Mouse (Mus musculus): ENCODE results near the gene Rsrc1. TPM values are rescaled to one million over a fixed set of nuclear protein-coding genes. Genes with fewer than 3 reads are reported as not detected.

Rsrc1 gene
- polyA plus RNA-seq, 1 experiment from 2014 or later, result 9.8 TPM

DNA sequence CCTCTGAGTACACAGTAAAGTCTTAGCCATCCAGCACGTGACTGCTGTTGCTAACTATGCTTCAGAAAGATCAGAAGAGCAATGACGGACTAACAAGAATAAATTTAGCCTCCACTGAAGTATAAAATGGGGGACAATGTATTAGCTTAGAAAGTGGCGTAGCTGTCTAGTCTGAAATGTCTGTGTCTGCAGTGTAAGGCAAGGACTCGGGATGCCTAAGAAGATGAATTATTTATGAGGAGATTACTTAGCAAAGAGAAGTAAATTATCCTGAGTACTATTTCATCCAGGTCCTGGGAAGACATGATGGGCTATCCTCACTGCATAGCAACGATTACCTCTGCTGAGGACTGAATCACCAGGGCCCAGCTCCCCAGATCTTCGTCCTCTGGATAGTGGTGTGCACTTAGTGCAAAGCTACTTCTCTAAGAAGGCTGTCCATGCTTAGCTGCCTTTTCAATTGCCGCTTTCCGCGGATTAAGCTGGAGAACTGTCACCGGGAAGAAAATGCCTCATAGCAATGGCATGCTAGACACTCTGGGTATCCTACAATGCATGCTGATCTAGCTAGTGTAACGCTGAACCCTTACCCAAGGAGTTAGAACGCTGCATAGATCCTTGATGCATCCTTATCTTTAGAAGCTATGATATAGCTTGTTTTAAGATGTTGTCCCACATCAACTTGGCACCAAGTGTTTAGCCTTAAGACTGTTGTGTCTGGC is 370.4 kb downstream of the Rsrc1 start:
- 76% methylated on average over 12 of the region's 12 CpGs for WGBS (ENCODE audit: insufficient replicate concordance)
- ATAC-seq (ENCODE audit: low read depth) (no peak), DNase-seq (no peak)
- H3K4me2 ChIP-seq, result no peak overlapping the region
- H3K9me3 ChIP-seq (replicated peaks), result no peaks in the 10 kb centered on the region
- H3K27ac ChIP-seq, result no peak overlapping the region
- no peak overlapping the region for H3K9ac ChIP-seq
- H3K4me3 ChIP-seq (replicated peaks), result no peak overlapping the region
- no peaks in the 10 kb centered on the region for H3K36me3 ChIP-seq
- H3K27me3 ChIP-seq, result no peaks in the 10 kb centered on the region
- H3K4me1 ChIP-seq (replicated peaks), result no peaks in the 10 kb centered on the region

DNA sequence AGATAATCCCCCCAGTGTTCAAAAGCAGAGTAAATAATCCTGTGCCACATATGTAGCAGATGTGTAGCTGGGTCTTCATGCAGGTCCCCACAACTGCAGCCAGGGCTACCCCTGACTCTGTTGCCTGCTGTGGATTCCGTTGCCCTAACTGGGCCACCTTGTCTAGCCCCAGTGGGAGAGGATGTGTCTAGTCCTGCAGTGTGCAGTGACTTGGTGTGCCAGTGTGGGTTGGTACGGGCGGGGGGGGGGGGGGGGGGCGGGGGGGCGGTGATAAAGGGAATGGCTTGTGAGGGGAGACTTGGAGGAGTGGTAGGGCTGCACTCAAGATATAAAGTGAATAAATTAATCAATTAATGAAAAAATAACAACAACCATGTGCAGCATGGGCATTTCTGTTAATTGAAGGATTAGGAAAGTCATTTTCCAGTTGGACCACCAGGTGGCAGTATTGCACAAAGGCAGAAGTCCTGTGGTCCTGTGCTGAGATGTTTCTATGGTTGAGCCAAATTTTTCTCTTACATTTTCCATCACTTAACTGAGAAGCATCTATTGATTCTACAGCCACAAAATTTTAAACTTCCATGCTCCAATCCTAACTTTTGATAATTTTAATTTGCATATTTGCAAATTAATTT is 371.1 kb downstream of the Rsrc1 start:
- Histone ChIP-seq H3K4me3 (replicated peaks) (no peak overlapping the region), H3K4me2 (no peak overlapping the region), H3K9ac (no peak overlapping the region), H3K27ac (no peak overlapping the region), H3K9me3 (replicated peaks) (no peaks in the 10 kb centered on the region), H3K4me1 (replicated peaks) (no peaks in the 10 kb centered on the region), H3K36me3 (peaks cover 4% of the 10 kb centered on the region), H3K27me3 (no peaks in the 10 kb centered on the region)
- 21% methylated on average over 3 of the region's 5 CpGs for WGBS (ENCODE audit: insufficient replicate concordance)
- DNase-seq (no peak), ATAC-seq (ENCODE audit: low read depth) (no peak)

DNA sequence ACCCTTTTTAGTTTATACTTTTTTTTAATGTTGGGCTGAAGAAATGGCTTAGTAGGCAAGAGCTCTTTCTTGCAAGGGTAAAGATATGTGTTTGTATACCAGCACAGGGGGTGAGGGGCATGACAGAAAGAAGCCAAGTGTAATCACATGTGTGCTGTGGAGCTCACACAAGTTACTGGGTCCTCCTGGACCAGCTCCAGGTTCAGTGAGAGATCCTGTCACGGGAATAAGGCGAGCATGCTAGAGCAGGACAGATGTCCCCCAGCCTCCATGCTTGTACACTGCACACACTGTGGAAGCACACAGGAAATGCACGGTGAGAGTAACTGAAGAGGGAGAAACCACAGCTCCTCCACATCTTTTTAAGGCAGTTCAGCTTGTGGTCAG is 371.6 kb downstream of the Rsrc1 start:
- DNase-seq (no peak), ATAC-seq (ENCODE audit: low read depth) (no peak)
- no peaks in the 10 kb centered on the region for H3K27me3 ChIP-seq
- H3K9me3 ChIP-seq (replicated peaks), result no peaks in the 10 kb centered on the region
- H3K36me3 ChIP-seq, result peaks cover 7% of the 10 kb centered on the region
- no peak overlapping the region for H3K9ac ChIP-seq
- H3K4me3 ChIP-seq (replicated peaks), result no peak overlapping the region
- WGBS (ENCODE audit: insufficient replicate concordance), result 64% methylated on average over 3 of the region's 3 CpGs
- no peak overlapping the region for H3K27ac ChIP-seq
- no peak overlapping the region for H3K4me2 ChIP-seq
- H3K4me1 ChIP-seq (replicated peaks), result no peaks in the 10 kb centered on the region

DNA sequence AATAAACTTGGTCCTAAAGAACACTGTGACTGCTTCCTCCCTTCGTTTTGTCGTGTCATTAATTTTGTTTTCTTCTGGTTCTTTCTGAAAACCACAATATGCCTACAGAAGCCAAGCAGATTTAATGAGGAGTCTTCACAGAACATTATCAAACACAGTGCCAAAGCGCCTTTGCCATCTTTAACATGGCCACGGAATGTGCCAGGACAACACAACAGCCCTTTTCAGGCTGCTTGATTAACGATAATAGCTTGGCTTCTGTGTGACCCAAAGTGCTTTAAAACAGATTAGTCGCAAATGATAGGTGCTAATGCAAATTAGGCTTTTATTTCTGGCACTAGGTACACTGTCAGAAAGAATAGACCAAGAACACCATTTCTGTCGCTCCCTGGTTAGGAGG is 377.2 kb downstream of the Rsrc1 start:
- 71% methylated on average over 7 of the region's 7 CpGs for WGBS (ENCODE audit: insufficient replicate concordance)
- Histone ChIP-seq H3K9ac (no peak overlapping the region), H3K36me3 (peaks cover 7% of the 10 kb centered on the region), H3K4me2 (no peak overlapping the region), H3K4me3 (replicated peaks) (no peak overlapping the region), H3K27ac (no peak overlapping the region), H3K9me3 (replicated peaks) (no peaks in the 10 kb centered on the region), H3K27me3 (no peaks in the 10 kb centered on the region), H3K4me1 (replicated peaks) (no peaks in the 10 kb centered on the region)
- no peak for ATAC-seq (ENCODE audit: low read depth)
- no peak for DNase-seq

DNA sequence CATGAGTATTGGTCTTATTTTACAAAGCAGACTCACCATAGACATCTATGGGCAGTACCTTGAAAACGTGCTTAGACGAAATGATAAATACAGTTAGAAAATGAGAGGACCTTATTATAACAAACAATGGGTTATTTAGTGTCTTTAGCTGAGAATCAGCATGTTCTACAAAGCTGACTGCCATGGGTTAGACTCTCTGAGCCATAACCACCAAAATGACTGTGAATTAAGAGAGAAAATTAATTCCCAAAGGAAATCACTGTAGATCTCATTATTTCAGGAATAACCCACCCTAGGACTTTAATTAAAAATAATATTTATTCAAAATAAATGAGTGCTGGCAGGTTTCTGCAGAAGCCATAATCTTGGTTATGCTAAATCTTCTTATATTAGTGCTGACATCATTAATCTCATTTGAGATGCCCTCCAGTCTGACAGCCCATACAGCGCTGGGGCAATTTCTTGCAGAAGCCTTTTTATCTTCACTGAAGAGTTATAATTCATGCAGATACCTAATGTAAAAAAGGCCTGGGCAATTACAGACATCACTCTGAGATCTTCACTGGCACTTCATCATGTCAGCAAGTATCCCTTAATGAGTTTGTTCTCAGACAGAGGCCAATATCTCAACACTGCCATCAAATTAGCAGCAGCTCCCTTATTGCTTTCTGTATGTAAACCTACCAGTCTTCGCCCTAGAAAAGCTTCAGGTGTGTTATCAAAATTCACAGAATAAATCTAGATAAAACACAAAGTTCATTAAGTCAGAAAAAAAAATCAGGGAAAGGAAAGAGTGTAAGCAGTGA is 385.1 kb downstream of the Rsrc1 start:
- Histone ChIP-seq H3K36me3 (no peaks in the 10 kb centered on the region), H3K4me1 (replicated peaks) (no peaks in the 10 kb centered on the region), H3K27me3 (no peaks in the 10 kb centered on the region), H3K4me3 (replicated peaks) (no peak overlapping the region), H3K4me2 (no peak overlapping the region), H3K27ac (no peak overlapping the region), H3K9me3 (replicated peaks) (no peaks in the 10 kb centered on the region), H3K9ac (no peak overlapping the region)
- ATAC-seq (ENCODE audit: low read depth) (no peak), DNase-seq (no peak)
- 57% methylated on average over 4 of the region's 4 CpGs for WGBS (ENCODE audit: insufficient replicate concordance)

DNA sequence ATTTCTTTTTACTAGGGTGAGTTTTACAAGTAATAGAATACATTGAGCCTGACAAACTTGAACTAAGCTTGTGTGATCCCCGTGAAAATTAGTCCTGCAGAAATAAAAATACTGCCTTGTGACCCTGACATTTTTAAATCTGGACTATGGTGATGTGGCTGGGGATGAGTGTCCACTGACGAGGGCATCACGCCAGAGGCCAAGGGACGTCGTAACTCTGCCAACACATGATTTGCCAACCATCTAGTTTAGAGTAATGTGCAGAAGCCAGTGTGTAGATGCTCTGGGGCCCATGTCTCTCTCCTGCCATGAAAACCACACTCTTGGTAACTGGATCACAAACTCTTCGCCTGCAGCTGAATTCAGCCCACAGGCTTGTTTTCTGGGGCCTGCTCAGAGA is 386.3 kb downstream of the Rsrc1 start:
- Histone ChIP-seq H3K9ac (no peak overlapping the region), H3K27ac (no peak overlapping the region), H3K4me1 (replicated peaks) (no peaks in the 10 kb centered on the region), H3K4me2 (no peak overlapping the region), H3K9me3 (replicated peaks) (no peaks in the 10 kb centered on the region), H3K27me3 (0 out of 2 replicates have a peak, but pooled peaks cover 4% of the 10 kb centered on the region), H3K36me3 (no peaks in the 10 kb centered on the region), H3K4me3 (replicated peaks) (no peak overlapping the region)
- 68% methylated on average over 6 of the region's 6 CpGs for WGBS (ENCODE audit: insufficient replicate concordance)
- DNase-seq (no peak), ATAC-seq (ENCODE audit: low read depth) (no peak)

DNA sequence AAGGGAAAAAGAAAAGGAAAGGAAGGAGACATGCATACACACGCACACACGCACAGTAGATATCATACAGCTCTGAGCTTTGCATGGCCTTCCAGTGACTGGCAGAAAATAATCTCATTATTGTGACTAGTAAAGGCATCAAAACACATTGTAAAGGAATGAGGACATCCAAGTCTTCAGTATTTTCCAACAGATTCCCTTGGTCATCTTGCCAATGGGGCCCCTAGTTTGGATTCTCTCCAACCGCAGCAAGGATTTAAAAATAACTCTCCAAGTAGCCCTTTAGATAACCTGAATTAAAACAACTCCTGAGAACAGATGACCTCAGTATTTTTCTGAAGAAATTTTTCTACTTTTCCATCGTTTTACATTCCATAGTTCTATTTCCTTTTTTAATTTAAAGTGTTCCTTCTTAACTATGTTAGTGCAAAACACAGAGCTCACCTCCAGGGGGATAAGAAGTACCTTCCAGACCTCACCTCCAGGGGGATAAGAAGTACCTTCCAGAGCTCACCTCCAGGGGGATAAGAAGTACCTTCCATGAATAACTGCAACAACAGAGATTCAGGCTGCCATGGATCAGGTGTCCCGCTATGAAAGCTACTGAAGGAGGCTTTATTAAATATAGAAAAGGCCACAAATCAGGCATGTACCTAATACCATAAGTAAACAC is 388.4 kb downstream of the Rsrc1 start:
- H3K9ac ChIP-seq, result no peak overlapping the region
- H3K4me1 ChIP-seq (replicated peaks), result peaks cover 9% of the 10 kb centered on the region
- peaks cover 20% of the 10 kb centered on the region for H3K27me3 ChIP-seq
- no peaks in the 10 kb centered on the region for H3K9me3 ChIP-seq (replicated peaks)
- DNase-seq (no peak), ATAC-seq (ENCODE audit: low read depth) (no peak)
- no peak overlapping the region for H3K4me3 ChIP-seq (replicated peaks)
- WGBS (ENCODE audit: insufficient replicate concordance), result 56% methylated on average over 5 of the region's 5 CpGs
- no peaks in the 10 kb centered on the region for H3K36me3 ChIP-seq
- H3K4me2 ChIP-seq, result no peak overlapping the region
- no peak overlapping the region for H3K27ac ChIP-seq

DNA sequence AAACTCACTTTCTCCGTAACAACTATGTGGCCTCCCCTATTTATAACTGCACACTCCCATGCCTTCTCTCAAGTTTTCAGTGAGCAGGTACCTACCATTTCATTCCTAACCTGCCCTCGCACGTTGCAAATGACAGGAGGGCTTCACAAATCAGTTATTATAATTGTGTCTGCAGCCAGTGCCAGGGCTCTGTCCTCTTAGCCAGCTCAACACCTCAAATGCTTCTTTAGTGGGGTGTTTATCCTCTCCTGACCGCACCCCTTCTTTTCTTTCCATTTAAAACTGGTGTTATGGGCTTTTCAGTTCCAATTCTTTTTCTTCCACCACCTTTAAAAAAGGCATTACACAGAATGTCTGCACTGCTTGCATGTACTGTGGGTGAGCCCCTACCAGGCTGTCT is 391.0 kb downstream of the Rsrc1 start:
- H3K4me2 ChIP-seq, result no peak overlapping the region
- ATAC-seq (ENCODE audit: low read depth), result no peak

DNA sequence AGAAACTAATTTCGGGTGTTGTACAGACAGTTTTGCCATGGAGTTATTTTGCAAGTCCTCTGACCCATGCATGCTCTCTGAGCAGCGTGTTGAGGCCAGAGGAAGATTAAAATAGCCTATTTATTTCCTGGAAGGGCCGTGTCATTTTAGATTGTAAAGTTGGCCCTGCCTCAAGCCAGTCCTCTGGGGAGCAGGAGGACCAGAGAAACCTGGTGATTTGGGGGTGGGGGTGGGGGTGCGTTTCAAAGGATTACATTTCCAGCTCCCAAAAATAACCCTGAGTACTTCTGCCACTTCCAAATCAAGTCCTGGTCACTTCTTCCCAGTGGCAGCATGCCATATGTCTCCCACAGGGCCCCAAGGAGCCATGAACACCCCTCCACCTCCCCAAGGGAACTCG is 391.6 kb downstream of the Rsrc1 start:
- peaks cover 23% of the 10 kb centered on the region for H3K27me3 ChIP-seq
- H3K4me1 ChIP-seq (replicated peaks), result peaks cover 9% of the 10 kb centered on the region
- no peak overlapping the region for H3K9ac ChIP-seq
- H3K27ac ChIP-seq, result no peak overlapping the region
- H3K4me3 ChIP-seq (replicated peaks), result no peak overlapping the region
- 33% methylated on average over 5 of the region's 5 CpGs for WGBS (ENCODE audit: insufficient replicate concordance)
- ATAC-seq (ENCODE audit: low read depth) (no peak), DNase-seq (no peak)
- no peaks in the 10 kb centered on the region for H3K9me3 ChIP-seq (replicated peaks)
- H3K36me3 ChIP-seq, result no peaks in the 10 kb centered on the region
- H3K4me2 ChIP-seq, result no peak overlapping the region

More for the DNA sequence above, 391.0 kb downstream of the Rsrc1 start:
- 50% methylated on average over 4 of the region's 4 CpGs for WGBS (ENCODE audit: insufficient replicate concordance)
- Histone ChIP-seq H3K27ac (no peak overlapping the region), H3K27me3 (peaks cover 23% of the 10 kb centered on the region), H3K9ac (no peak overlapping the region), H3K4me1 (replicated peaks) (peaks cover 9% of the 10 kb centered on the region), H3K9me3 (replicated peaks) (no peaks in the 10 kb centered on the region), H3K36me3 (no peaks in the 10 kb centered on the region), H3K4me3 (replicated peaks) (no peak overlapping the region)
- no peak for DNase-seq

DNA sequence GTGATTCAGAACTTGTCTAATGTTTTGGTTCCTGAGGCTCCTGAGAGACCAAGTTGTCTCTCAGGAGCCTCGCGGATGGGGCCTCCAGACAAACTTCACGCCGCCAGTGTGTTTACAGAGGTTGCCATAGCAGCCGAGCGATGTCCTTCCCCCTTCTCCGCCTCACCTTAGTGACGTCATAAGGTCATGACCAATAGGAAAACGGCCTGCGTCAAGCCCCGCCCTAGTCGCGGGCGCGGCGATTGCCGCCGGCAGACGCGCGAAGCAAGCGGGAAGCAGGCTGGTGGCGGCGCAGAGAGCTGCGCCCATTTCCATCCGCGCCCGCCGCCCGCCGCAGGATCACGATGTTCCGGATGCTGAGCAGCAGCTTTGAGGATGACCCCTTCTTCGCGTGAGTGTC is 392.7 kb downstream of the Rsrc1 start, which contains the start of gene Mlf1:
Gene Mlf1 (plus strand): TSS at position 226 of the 400 bp plus-strand sequence.
- under 1% methylated on average over 35 of the region's 35 CpGs for WGBS (ENCODE audit: insufficient replicate concordance)
- ATAC-seq (ENCODE audit: low read depth) (peak; percentile 94), DNase-seq (peak; percentile 77)
- Histone ChIP-seq H3K4me2 (peak within 1 kb of the TSS; percentile 70), H3K4me3 (replicated peaks) (peak within 1 kb of the TSS; percentile 43), H3K36me3 (no peaks in the 10 kb centered on the region), H3K9me3 (replicated peaks) (no peaks in the 10 kb centered on the region), H3K9ac (peak within 1 kb of the TSS; percentile 43; the same call in 1 of the 2 replicates), H3K27ac (no peak within 1 kb of the TSS), H3K27me3 (peaks cover 23% of the 10 kb centered on the region), H3K4me1 (replicated peaks) (peaks cover 9% of the 10 kb centered on the region)

DNA sequence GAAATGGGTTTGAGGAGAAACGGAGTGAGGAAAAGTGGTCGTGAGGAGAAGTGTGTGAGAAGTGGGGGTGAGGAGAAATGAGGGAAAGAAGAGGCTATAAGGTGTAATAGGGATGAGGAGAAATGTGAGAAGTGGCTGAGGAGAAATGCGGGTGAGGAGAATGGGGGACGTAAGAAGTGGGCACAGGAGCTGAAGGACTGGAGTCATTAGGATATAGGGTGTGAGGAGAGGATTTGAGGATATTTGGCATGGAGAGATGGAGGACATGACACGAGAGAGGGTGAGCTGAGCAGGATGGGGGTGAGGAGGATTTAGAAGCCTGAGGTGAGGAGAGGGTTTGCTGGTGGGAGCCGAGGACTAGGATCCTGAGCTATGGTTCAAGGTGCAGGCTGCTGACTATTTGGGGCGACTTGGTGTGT is 393.2 kb downstream of the Rsrc1 start:
- Histone ChIP-seq H3K9me3 (replicated peaks) (no peaks in the 10 kb centered on the region), H3K4me3 (replicated peaks) (peak overlapping the region; percentile 43), H3K4me1 (replicated peaks) (peaks cover 9% of the 10 kb centered on the region), H3K9ac (peak overlapping the region; percentile 43; the same call in 1 of the 2 replicates), H3K36me3 (no peaks in the 10 kb centered on the region), H3K4me2 (peak overlapping the region; percentile 70), H3K27ac (no peak overlapping the region), H3K27me3 (peaks cover 23% of the 10 kb centered on the region)
- ATAC-seq (ENCODE audit: low read depth), result no peak
- DNase-seq, result no peak
- 27% methylated on average over 7 of the region's 7 CpGs for WGBS (ENCODE audit: insufficient replicate concordance)

Measured in liver, embryonic 13.5 days (tissue).